ENCODE assay signal across 21 mouse cellular contexts in genomic region chr16:57190390-57190789, GRCm38 (mm10). TPM values are rescaled to one million over a fixed set of nuclear protein-coding genes. Genes with fewer than 3 reads are reported as not detected.
A peak's percentile ranks its signal among the peaks of the same experiment; 100 is the strongest.
DNase-seq lines count a peak whose midpoint lies in the region; TF ChIP-seq lines count a peak whose summit lies in the region.
"Had no signal": no experiment of that assay in that cellular context is flagged by ENCODE, and none has a peak within 500 bp of the region (broad histone marks: within the 10 kb centered on the region; RNA-seq: fewer than 3 reads in every experiment).

No protein-coding gene starts in this region.

- H3K4me1 ChIP-seq in testis, adult 2 months (ENCODE audit: control insufficient read depth, insufficient read depth, low read length), result no peaks in the 10 kb centered on the region
- H3K4me1 ChIP-seq in embryonic fibroblast, embryonic 13.5 days (ENCODE audit: control insufficient read depth, insufficient read depth, low read length), result peaks cover 5% of the 10 kb centered on the region; the same call in 1 of the 2 replicates
- H3K4me1 ChIP-seq: heart, embryonic 10.5 days; heart, embryonic 13.5 days; hindbrain, embryonic 12.5 days; hindbrain, embryonic 15.5 days had no signal

- TF ChIP-seq POLR2A in testis, adult 2 months (IDR thresholded peaks at IDR 0.05; ENCODE audit: control insufficient read depth, low read depth, low read length), result no peak
- TF ChIP-seq POLR2A in embryonic fibroblast, embryonic 13.5 days (IDR thresholded peaks at IDR 0.05; ENCODE audit: low read depth, low read length), result no peak

- peaks cover 6% of the 10 kb centered on the region for H3K36me3 ChIP-seq in testis, adult 2 months (ENCODE audit: control insufficient read depth, insufficient read depth, low read length)

- TF ChIP-seq CTCF in testis, adult 2 months (IDR thresholded peaks at IDR 0.05; ENCODE audit: control insufficient read depth, insufficient read depth, insufficient replicate concordance, low read depth, low read length), result no peak
- TF ChIP-seq CTCF in embryonic fibroblast, embryonic 13.5 days (IDR thresholded peaks at IDR 0.05; ENCODE audit: borderline replicate concordance, insufficient read depth, low read length), result no peak

- intact Hi-C loops in heart, postnatal 25 days (cut with DNase I), result no loop called here

- H3K4me3 ChIP-seq in testis, adult 2 months (ENCODE audit: control insufficient read depth, low read depth, low read length), result peak overlapping the region; percentile 75
- no peak overlapping the region for H3K4me3 ChIP-seq in embryonic fibroblast, embryonic 13.5 days (ENCODE audit: insufficient read depth, low read length)
- H3K4me3 ChIP-seq: gastrocnemius, adult 2 months; heart, adult 2 months; heart, embryonic 10.5 days; heart, embryonic 13.5 days; hindbrain, embryonic 12.5 days; hindbrain, embryonic 15.5 days had no signal

- peak; percentile 64 for DNase-seq in heart, adult 11 months
- DNase-seq in heart, postnatal 25 days (ENCODE audit: low spot score), result no peak
- DNase-seq in testis, postnatal 10 days (ENCODE audit: low spot score), result no peak
- no peak for DNase-seq in thymus, postnatal 4 days
- DNase-seq in spleen, postnatal 10 days (ENCODE audit: low spot score in 2 of 2), result no peak
- DNase-seq: adrenal gland, adult 8-10 months; adrenal gland, postnatal 25 days; cerebellum, adult 18-20 months; cerebellum, adult 9-10 months; cerebellum, postnatal 14 days; forebrain, postnatal 0 days; gastrocnemius, adult 2 months; gastrocnemius, postnatal 14 days; heart, adult 2 months; heart, postnatal 14 days had no signal

- no peak overlapping the region for H3K27ac ChIP-seq in testis, adult 2 months (ENCODE audit: control insufficient read depth, insufficient read depth, low read depth, low read length)
- peak overlapping the region; percentile 77 for H3K27ac ChIP-seq in embryonic fibroblast, embryonic 13.5 days (ENCODE audit: insufficient read depth, low read length)
- H3K27ac ChIP-seq: heart, adult 2 months; heart, embryonic 10.5 days; heart, embryonic 13.5 days; hindbrain, embryonic 12.5 days; hindbrain, embryonic 15.5 days had no signal

- no peaks in the 10 kb centered on the region for H3K27me3 ChIP-seq in testis, adult 2 months (ENCODE audit: control insufficient read depth, insufficient read depth, low read length)
- H3K27me3 ChIP-seq: heart, embryonic 13.5 days; hindbrain, embryonic 12.5 days; hindbrain, embryonic 15.5 days had no signal

RNA-seq across cellular contexts. Expression of gene Nit2, which starts 23.2 kb away (rescaled TPM):
- total RNA-seq in heart, postnatal 25 days (2021), result 10 to 100 TPM; 31.8 to 31.9 TPM
- polyA plus RNA-seq in testis, adult 2 months (2012; rRNA removed), result 6.0 and 6.1 TPM in 2 replicates
- 70.7 and 91.4 TPM in 2 replicates for polyA plus RNA-seq in embryonic fibroblast, embryonic 13.5 days (2011; ENCODE audit: insufficient read length, low read depth, missing spikeins)

RNA-seq across cellular contexts. Expression of gene Tbc1d23, which starts 40.9 kb away (rescaled TPM):
- total RNA-seq in heart, postnatal 25 days (2021), result 10 to 100 TPM; 23.9 to 26.2 TPM
- polyA plus RNA-seq in testis, adult 2 months (2012; rRNA removed), result 26.9 and 28.0 TPM in 2 replicates
- polyA plus RNA-seq in embryonic fibroblast, embryonic 13.5 days (2011; ENCODE audit: insufficient read length, low read depth, missing spikeins), result 47.6 and 52.5 TPM in 2 replicates

Comparison
In these comparisons a context has a peak if more than half of its experiments do, and no peak if none do; other contexts are left out.
1. RNA of gene Nit2, which starts 23.2 kb away (polyA plus RNA-seq): 70.7 to 91.4 TPM in embryonic fibroblast, embryonic 13.5 days; 6.0 to 6.1 TPM in testis, adult 2 months; every median in the first group is over 10 times any median in the second.